Comparison of ENCODE assay signal across 14 mouse cellular contexts in genomic region chr6:61978379-61978778, GRCm38 (mm10).
A peak's percentile ranks its signal among the peaks of the same experiment; 100 is the strongest.
DNase-seq lines count a peak whose midpoint lies in the region; ATAC-seq and TF ChIP-seq lines count a peak whose summit lies in the region.
"Had no signal": no experiment of that assay in that cellular context is flagged by ENCODE, and none has a peak within 500 bp of the region (broad histone marks: within the 10 kb centered on the region; RNA-seq: fewer than 3 reads in every experiment).

No protein-coding gene starts in this region.

- in situ Hi-C loops in Patski (cut with MboI; ENCODE audit: low pct_unique_long_range_greater_than_20kb), result no loop called here

- H3K4me2 ChIP-seq in midbrain, embryonic 14.5 days (ENCODE audit: low read length), result no peak overlapping the region
- no peak overlapping the region for H3K4me2 ChIP-seq in midbrain, embryonic 11.5 days
- H3K4me2 ChIP-seq: liver, embryonic 11.5 days had no signal

- no peaks in the 10 kb centered on the region for H3K36me3 ChIP-seq in heart, adult 2 months (ENCODE audit: control insufficient read depth, insufficient read depth, low read length)
- no peaks in the 10 kb centered on the region for H3K36me3 ChIP-seq in midbrain, embryonic 14.5 days (ENCODE audit: control insufficient read depth, insufficient read depth, low read length)
- H3K36me3 ChIP-seq in midbrain, embryonic 11.5 days (ENCODE audit: control insufficient read depth, insufficient read depth, low read length), result no peaks in the 10 kb centered on the region

- TF ChIP-seq EP300 in heart, adult 2 months (IDR thresholded peaks at IDR 0.05; ENCODE audit: insufficient read depth, low read depth, low read length), result no peak

- no peak overlapping the region for H3K27ac ChIP-seq in heart, adult 2 months
- H3K27ac ChIP-seq in midbrain, embryonic 14.5 days (replicated peaks; ENCODE audit: low read depth, low read length), result no peak overlapping the region
- no peak overlapping the region for H3K27ac ChIP-seq in midbrain, embryonic 11.5 days (ENCODE audit: low read depth, low read length)

- H3K9me3 ChIP-seq in midbrain, embryonic 14.5 days (ENCODE audit: control insufficient read depth, low read length), result no peaks in the 10 kb centered on the region
- no peaks in the 10 kb centered on the region for H3K9me3 ChIP-seq in midbrain, embryonic 11.5 days (ENCODE audit: control insufficient read depth, low read length)

- no peaks in the 10 kb centered on the region for H3K27me3 ChIP-seq in heart, adult 2 months (ENCODE audit: control insufficient read depth, insufficient read depth, low read length)
- H3K27me3 ChIP-seq in midbrain, embryonic 14.5 days (ENCODE audit: control insufficient read depth, insufficient read depth, low read length), result no peaks in the 10 kb centered on the region
- H3K27me3 ChIP-seq in midbrain, embryonic 11.5 days (ENCODE audit: control insufficient read depth, insufficient read depth, low read length), result no peaks in the 10 kb centered on the region
- H3K27me3 ChIP-seq in Patski, result no peaks in the 10 kb centered on the region

- no peak for TF ChIP-seq POLR2A in heart, adult 2 months (IDR thresholded peaks at IDR 0.05; ENCODE audit: insufficient read depth, low read depth, low read length)

- peak; percentile 59 for TF ChIP-seq CTCF in heart, adult 2 months (IDR thresholded peaks at IDR 0.05)
- peak; percentile 31 for TF ChIP-seq CTCF in Patski (IDR thresholded peaks at IDR 0.05)

- no peaks in the 10 kb centered on the region for H3K79me2 ChIP-seq in heart, adult 2 months (replicated peaks; ENCODE audit: control insufficient read depth, insufficient read depth, low read length)

- no peak for ATAC-seq in midbrain, embryonic 14.5 days (ENCODE audit: low FRiP score, low TSS enrichment)
- ATAC-seq in midbrain, embryonic 11.5 days (ENCODE audit: low FRiP score), result no peak
- no peak for ATAC-seq in Patski
- ATAC-seq: inflammation-experienced regulatory T-cells, adult 6 months had no signal

- H3K9ac ChIP-seq in heart, adult 2 months (ENCODE audit: low read depth, low read length), result no peak overlapping the region
- H3K9ac ChIP-seq in midbrain, embryonic 14.5 days (replicated peaks; ENCODE audit: low read length), result no peak overlapping the region
- H3K9ac ChIP-seq in midbrain, embryonic 11.5 days (ENCODE audit: low read length), result no peak overlapping the region

- POLR2A ChIA-PET in Patski (lab: Charles Lee), result no interaction called here

- no peaks in the 10 kb centered on the region for H3K4me1 ChIP-seq in heart, adult 2 months (ENCODE audit: control insufficient read depth, insufficient read depth, low read length)
- no peaks in the 10 kb centered on the region for H3K4me1 ChIP-seq in midbrain, embryonic 14.5 days (ENCODE audit: control insufficient read depth, insufficient read depth, low read length)
- no peaks in the 10 kb centered on the region for H3K4me1 ChIP-seq in midbrain, embryonic 11.5 days (ENCODE audit: control insufficient read depth, insufficient read depth, low read length)

- DNase-seq in heart, adult 2 months, result no peak
- no peak for DNase-seq in heart, adult 11 months
- peak; percentile 41 for DNase-seq in midbrain, embryonic 14.5 days
- no peak for DNase-seq in midbrain, embryonic 11.5 days (ENCODE audit: low spot score, missing footprints)
- DNase-seq in Patski (ENCODE audit: low read depth, low spot score), result no peak
- no peak for DNase-seq in adrenal gland, adult 8-10 months
- no peak for DNase-seq in testis, postnatal 10 days (ENCODE audit: low spot score)
- DNase-seq: adrenal gland, postnatal 25 days; gastrocnemius, postnatal 10 days; kidney, postnatal 25 days; lung, postnatal 36 days had no signal

- CTCF ChIA-PET in Patski (lab: Charles Lee), result no interaction called here

- H3K4me3 ChIP-seq in heart, adult 2 months, result no peak overlapping the region
- H3K4me3 ChIP-seq in midbrain, embryonic 14.5 days (replicated peaks; ENCODE audit: low read depth, low read length), result no peak overlapping the region
- H3K4me3 ChIP-seq in midbrain, embryonic 11.5 days (ENCODE audit: low read depth, low read length), result no peak overlapping the region
- H3K4me3 ChIP-seq: erythroblast, embryonic 14.5 days had no signal

- intact Hi-C loops in heart, adult 2 months (cut with DNase I), result no loop called here

- 22% methylated on average over 2 of the region's 2 CpGs for WGBS in heart, adult 2 months
- 25% methylated on average over 2 of the region's 2 CpGs for WGBS in midbrain, embryonic 14.5 days
- 24% methylated on average over 2 of the region's 2 CpGs for WGBS in midbrain, embryonic 11.5 days
